Mouse (Mus musculus): ENCODE measurements around the gene Nt5c2. TPM values are rescaled to one million over a fixed set of nuclear protein-coding genes. Genes with fewer than 3 reads are reported as not detected.

Gene Nt5c2
- polyA plus RNA-seq, 1 experiment from 2014 or later = 55.1 TPM

DNA sequence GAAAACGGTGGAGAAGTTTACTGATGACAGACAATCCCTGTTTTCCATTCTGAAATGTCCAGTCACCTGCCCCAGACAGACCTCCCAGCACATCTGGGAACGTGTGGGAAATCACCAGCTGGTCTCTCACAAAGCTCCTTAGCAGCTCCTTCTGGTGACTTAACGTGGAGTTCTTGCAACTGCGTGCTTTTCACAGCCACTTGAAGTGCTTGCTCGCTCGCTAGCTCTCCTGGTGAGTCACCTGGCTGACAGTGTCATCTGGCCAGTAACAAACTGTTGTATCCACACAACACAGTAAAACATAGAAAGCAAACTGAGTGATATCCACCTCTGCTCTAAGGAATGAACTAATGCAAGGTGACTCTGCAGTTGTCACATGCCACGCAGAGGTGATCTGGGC lies 128.1 kb downstream of the Nt5c2 start:
- H3K4me2 ChIP-seq (ENCODE audit: low read length) = no peak overlapping the region
- H3K4me1 ChIP-seq (replicated peaks; ENCODE audit: control insufficient read depth, insufficient read depth, low read length) = no peaks in the 10 kb centered on the region
- WGBS = 82% methylated on average over 7 of the region's 7 CpGs
- DNase-seq (ENCODE audit: low spot score) (no peak), ATAC-seq (replicated peaks; ENCODE audit: low FRiP score, low TSS enrichment, low read depth) (no peak)
- H3K36me3 ChIP-seq (ENCODE audit: control insufficient read depth, insufficient read depth, low read length) = peaks cover 79% of the 10 kb centered on the region
- H3K4me3 ChIP-seq (ENCODE audit: low read depth, low read length) = no peak overlapping the region
- no peak overlapping the region; the same call in 1 of the 2 replicates for H3K27ac ChIP-seq (ENCODE audit: low read depth)
- no peaks in the 10 kb centered on the region for H3K9me3 ChIP-seq (ENCODE audit: control insufficient read depth, low read length)
- H3K9ac ChIP-seq (ENCODE audit: low read length) = no peak overlapping the region
- H3K27me3 ChIP-seq (replicated peaks; ENCODE audit: control insufficient read depth, insufficient read depth, low read length) = no peaks in the 10 kb centered on the region

DNA sequence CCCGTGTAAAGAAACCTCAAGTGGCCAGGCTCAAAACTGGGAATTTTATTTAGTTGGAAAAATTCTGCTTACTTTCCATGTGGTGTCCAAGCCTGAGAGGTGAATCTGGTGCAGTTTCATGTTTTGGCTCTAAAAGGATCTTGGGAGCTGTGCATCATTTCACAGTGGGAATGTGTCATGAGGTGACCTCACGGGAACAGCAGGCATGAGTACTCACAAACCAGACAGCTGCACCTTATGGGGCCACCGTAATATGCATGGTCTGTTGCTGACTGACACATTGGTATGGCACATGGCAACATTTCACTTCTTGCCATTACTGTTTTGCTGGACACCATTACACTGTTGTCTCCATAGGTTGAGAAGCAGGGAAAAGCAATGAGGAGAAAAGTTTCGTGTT lies 129.6 kb downstream of the Nt5c2 start:
- no peak for DNase-seq (ENCODE audit: low spot score)
- ATAC-seq (replicated peaks; ENCODE audit: low FRiP score, low TSS enrichment, low read depth) = no peak
- Histone ChIP-seq H3K27ac (ENCODE audit: low read depth) (no peak overlapping the region), H3K9ac (ENCODE audit: low read length) (no peak overlapping the region), H3K27me3 (replicated peaks; ENCODE audit: control insufficient read depth, insufficient read depth, low read length) (no peaks in the 10 kb centered on the region), H3K36me3 (ENCODE audit: control insufficient read depth, insufficient read depth, low read length) (peaks cover 67% of the 10 kb centered on the region), H3K4me1 (replicated peaks; ENCODE audit: control insufficient read depth, insufficient read depth, low read length) (no peaks in the 10 kb centered on the region), H3K9me3 (ENCODE audit: control insufficient read depth, low read length) (no peaks in the 10 kb centered on the region), H3K4me2 (ENCODE audit: low read length) (no peak overlapping the region), H3K4me3 (ENCODE audit: low read depth, low read length) (no peak overlapping the region)
- 95% methylated on average over 4 of the region's 4 CpGs for WGBS

DNA sequence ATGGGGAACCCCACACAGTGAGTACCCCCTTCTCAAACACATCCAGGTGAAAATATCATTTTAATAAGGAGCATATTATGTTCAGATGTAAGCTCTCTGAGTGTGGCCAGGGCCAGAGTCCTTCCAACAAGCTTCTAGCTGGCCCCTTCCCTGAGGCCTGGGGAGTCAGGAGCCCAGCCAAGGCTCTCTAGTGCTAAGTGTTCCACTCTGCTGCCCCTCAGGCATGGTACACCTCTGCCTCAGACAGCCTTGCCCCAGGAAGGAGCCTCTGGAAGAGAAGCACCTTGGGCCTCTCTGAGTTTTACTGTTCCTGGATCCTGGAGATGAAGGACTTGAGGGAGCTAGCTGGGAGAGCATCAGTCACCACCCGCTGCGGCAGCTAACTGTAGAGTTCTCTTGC lies 135.1 kb downstream of the Nt5c2 start:
- ATAC-seq (replicated peaks; ENCODE audit: low FRiP score, low TSS enrichment, low read depth) (no peak), DNase-seq (ENCODE audit: low spot score) (no peak)
- H3K4me2 ChIP-seq (ENCODE audit: low read length) = no peak overlapping the region
- H3K9me3 ChIP-seq (ENCODE audit: control insufficient read depth, low read length) = no peaks in the 10 kb centered on the region
- no peak overlapping the region for H3K27ac ChIP-seq (ENCODE audit: low read depth)
- WGBS = 90% methylated on average over 2 of the region's 2 CpGs
- H3K36me3 ChIP-seq (ENCODE audit: control insufficient read depth, insufficient read depth, low read length) = peaks cover 18% of the 10 kb centered on the region
- no peak overlapping the region for H3K9ac ChIP-seq (ENCODE audit: low read length)
- no peak overlapping the region for H3K4me3 ChIP-seq (ENCODE audit: low read depth, low read length)
- H3K27me3 ChIP-seq (replicated peaks; ENCODE audit: control insufficient read depth, insufficient read depth, low read length) = no peaks in the 10 kb centered on the region
- no peaks in the 10 kb centered on the region for H3K4me1 ChIP-seq (replicated peaks; ENCODE audit: control insufficient read depth, insufficient read depth, low read length)

DNA sequence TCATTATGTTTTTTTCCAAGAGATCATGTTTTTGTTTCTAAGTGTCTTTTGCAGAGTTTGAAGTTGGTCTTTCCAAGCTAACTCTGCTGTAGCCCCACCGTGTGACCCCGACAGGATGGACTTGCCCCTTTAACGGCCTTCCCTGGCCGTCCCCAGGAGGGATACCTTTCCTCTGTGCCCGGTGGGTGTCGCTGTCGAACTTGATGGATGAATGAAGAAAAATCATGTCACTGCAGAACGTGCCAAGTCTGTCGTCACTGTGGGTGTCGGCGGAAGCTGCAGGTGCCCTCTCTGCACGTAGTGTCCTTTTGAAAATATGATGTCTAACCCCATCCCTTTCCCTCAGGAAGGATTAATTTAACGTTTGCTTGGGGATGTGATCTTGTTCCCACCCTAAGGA lies 136.6 kb downstream of the Nt5c2 start:
- no peak for DNase-seq (ENCODE audit: low spot score)
- ATAC-seq (replicated peaks; ENCODE audit: low FRiP score, low TSS enrichment, low read depth) = no peak
- Histone ChIP-seq H3K27ac (ENCODE audit: low read depth) (no peak overlapping the region), H3K9ac (ENCODE audit: low read length) (no peak overlapping the region), H3K27me3 (replicated peaks; ENCODE audit: control insufficient read depth, insufficient read depth, low read length) (no peaks in the 10 kb centered on the region), H3K9me3 (ENCODE audit: control insufficient read depth, low read length) (no peaks in the 10 kb centered on the region), H3K4me1 (replicated peaks; ENCODE audit: control insufficient read depth, insufficient read depth, low read length) (no peaks in the 10 kb centered on the region), H3K36me3 (ENCODE audit: control insufficient read depth, insufficient read depth, low read length) (peaks cover 9% of the 10 kb centered on the region; the same call in 1 of the 2 replicates), H3K4me2 (ENCODE audit: low read length) (no peak overlapping the region), H3K4me3 (ENCODE audit: low read depth, low read length) (no peak overlapping the region)
- WGBS = 51% methylated on average over 13 of the region's 13 CpGs

DNA sequence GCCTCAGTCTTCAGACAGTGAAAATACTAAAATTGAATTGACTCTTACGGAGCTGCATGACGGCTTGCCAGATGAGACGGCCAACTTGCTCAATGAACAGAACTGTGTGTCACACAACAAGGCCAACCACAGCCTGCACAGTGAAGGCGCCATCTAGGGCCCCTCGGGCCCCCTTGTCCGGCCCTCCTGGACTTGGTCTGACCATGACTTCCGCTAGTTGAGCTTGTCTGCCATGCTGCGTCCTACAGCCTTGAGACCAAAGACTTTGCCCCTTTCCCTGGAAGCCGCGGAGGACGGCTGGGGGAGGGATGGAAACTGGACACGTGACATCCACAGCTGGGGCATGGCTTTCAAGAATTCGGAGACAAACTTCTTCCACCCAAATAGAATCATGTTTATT lies 137.1 kb downstream of the Nt5c2 start:
- Histone ChIP-seq H3K27ac (ENCODE audit: low read depth) (no peak overlapping the region), H3K4me1 (replicated peaks; ENCODE audit: control insufficient read depth, insufficient read depth, low read length) (no peaks in the 10 kb centered on the region), H3K9me3 (ENCODE audit: control insufficient read depth, low read length) (no peaks in the 10 kb centered on the region), H3K9ac (ENCODE audit: low read length) (no peak overlapping the region), H3K27me3 (replicated peaks; ENCODE audit: control insufficient read depth, insufficient read depth, low read length) (no peaks in the 10 kb centered on the region), H3K4me2 (ENCODE audit: low read length) (no peak overlapping the region), H3K36me3 (ENCODE audit: control insufficient read depth, insufficient read depth, low read length) (peaks cover 4% of the 10 kb centered on the region; the same call in 1 of the 2 replicates), H3K4me3 (ENCODE audit: low read depth, low read length) (no peak overlapping the region)
- ATAC-seq (replicated peaks; ENCODE audit: low FRiP score, low TSS enrichment, low read depth) = no peak
- WGBS = 88% methylated on average over 13 of the region's 13 CpGs
- no peak for DNase-seq (ENCODE audit: low spot score)

DNA sequence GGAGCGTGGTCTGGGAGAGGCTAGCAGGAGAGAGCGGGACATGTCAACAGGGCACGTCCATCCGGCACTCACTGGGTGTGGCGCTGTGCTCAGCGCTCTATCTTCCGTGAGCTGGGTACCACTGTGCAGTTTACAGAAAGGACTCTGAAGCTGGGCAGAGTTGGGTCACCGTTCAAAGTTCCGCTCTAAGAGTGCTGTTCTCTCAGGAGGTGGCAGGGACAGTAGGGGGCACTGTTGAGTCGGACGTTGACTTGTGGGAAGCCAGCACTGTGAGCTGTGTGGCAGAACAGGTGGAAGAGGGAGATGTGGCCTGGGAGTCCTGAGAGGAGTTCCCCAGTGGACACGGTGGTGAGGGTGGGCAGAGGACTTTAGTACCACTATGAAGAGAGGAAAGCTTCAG lies 139.2 kb downstream of the Nt5c2 start:
- Histone ChIP-seq H3K4me1 (replicated peaks; ENCODE audit: control insufficient read depth, insufficient read depth, low read length) (no peaks in the 10 kb centered on the region), H3K4me3 (ENCODE audit: low read depth, low read length) (no peak overlapping the region), H3K9ac (ENCODE audit: low read length) (no peak overlapping the region), H3K27ac (ENCODE audit: low read depth) (no peak overlapping the region), H3K9me3 (ENCODE audit: control insufficient read depth, low read length) (no peaks in the 10 kb centered on the region), H3K4me2 (ENCODE audit: low read length) (no peak overlapping the region), H3K36me3 (ENCODE audit: control insufficient read depth, insufficient read depth, low read length) (no peaks in the 10 kb centered on the region), H3K27me3 (replicated peaks; ENCODE audit: control insufficient read depth, insufficient read depth, low read length) (no peaks in the 10 kb centered on the region)
- DNase-seq (ENCODE audit: low spot score) (peak; percentile 92), ATAC-seq (replicated peaks; ENCODE audit: low FRiP score, low TSS enrichment, low read depth) (0 out of 2 replicates have a peak, but pooled peaks have one; percentile 12)
- 40% methylated on average over 12 of the region's 12 CpGs for WGBS

DNA sequence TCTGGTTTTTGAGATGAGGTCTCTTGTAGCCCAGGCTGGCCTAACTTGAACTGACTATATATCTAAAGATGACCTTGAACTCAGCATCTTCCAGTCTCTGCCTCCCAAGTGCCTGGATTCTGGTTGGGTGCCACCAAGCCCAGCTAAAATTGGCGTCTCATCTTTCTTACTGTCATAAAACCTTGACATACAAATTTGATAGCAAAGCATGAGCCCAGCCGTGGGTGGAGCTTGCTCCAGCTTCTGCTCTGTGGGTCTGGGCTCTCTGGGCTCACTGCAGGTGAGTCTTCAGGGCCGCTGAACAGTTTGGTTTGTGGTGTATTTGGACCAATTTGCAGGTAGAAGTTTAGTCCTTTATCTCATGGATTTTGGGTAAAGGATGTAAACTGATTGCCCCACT lies 141.0 kb downstream of the Nt5c2 start:
- no peak overlapping the region for H3K27ac ChIP-seq (ENCODE audit: low read depth)
- H3K4me3 ChIP-seq (ENCODE audit: low read depth, low read length) = no peak overlapping the region
- WGBS = 82% methylated on average over 3 of the region's 3 CpGs
- no peaks in the 10 kb centered on the region for H3K27me3 ChIP-seq (replicated peaks; ENCODE audit: control insufficient read depth, insufficient read depth, low read length)
- no peak overlapping the region for H3K9ac ChIP-seq (ENCODE audit: low read length)
- DNase-seq (ENCODE audit: low spot score) = no peak
- H3K4me2 ChIP-seq (ENCODE audit: low read length) = no peak overlapping the region
- H3K36me3 ChIP-seq (ENCODE audit: control insufficient read depth, insufficient read depth, low read length) = no peaks in the 10 kb centered on the region
- no peaks in the 10 kb centered on the region for H3K9me3 ChIP-seq (ENCODE audit: control insufficient read depth, low read length)
- ATAC-seq (replicated peaks; ENCODE audit: low FRiP score, low TSS enrichment, low read depth) = no peak
- H3K4me1 ChIP-seq (replicated peaks; ENCODE audit: control insufficient read depth, insufficient read depth, low read length) = no peaks in the 10 kb centered on the region

DNA sequence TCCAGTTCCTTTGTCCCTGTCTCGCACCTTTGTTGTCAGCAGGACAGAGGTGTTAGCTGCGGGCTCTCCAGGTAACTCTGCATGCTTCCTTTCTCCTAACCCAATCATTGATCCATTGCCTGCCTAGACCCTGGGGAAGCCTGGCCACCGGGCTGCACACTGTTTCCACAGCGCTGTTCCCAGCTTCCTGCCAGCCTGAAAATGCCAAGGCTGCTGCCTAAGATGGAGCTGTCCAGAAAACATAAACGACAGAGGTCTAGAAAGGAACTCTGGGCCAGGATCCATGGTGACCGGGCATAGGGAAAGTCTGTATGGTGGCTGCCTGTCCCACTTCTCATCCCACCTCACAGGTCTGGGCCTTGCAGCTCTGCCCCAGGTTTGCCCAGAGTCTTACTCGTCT lies 143.3 kb downstream of the Nt5c2 start:
- H3K9ac ChIP-seq (ENCODE audit: low read length) = no peak overlapping the region
- DNase-seq (ENCODE audit: low spot score) = no peak
- no peak overlapping the region for H3K4me3 ChIP-seq (ENCODE audit: low read depth, low read length)
- H3K9me3 ChIP-seq (ENCODE audit: control insufficient read depth, low read length) = no peaks in the 10 kb centered on the region
- no peaks in the 10 kb centered on the region for H3K27me3 ChIP-seq (replicated peaks; ENCODE audit: control insufficient read depth, insufficient read depth, low read length)
- H3K36me3 ChIP-seq (ENCODE audit: control insufficient read depth, insufficient read depth, low read length) = no peaks in the 10 kb centered on the region
- H3K4me1 ChIP-seq (replicated peaks; ENCODE audit: control insufficient read depth, insufficient read depth, low read length) = no peaks in the 10 kb centered on the region
- ATAC-seq (replicated peaks; ENCODE audit: low FRiP score, low TSS enrichment, low read depth) = no peak
- no peak overlapping the region for H3K27ac ChIP-seq (ENCODE audit: low read depth)
- WGBS = 70% methylated on average over 7 of the region's 7 CpGs
- no peak overlapping the region for H3K4me2 ChIP-seq (ENCODE audit: low read length)

DNA sequence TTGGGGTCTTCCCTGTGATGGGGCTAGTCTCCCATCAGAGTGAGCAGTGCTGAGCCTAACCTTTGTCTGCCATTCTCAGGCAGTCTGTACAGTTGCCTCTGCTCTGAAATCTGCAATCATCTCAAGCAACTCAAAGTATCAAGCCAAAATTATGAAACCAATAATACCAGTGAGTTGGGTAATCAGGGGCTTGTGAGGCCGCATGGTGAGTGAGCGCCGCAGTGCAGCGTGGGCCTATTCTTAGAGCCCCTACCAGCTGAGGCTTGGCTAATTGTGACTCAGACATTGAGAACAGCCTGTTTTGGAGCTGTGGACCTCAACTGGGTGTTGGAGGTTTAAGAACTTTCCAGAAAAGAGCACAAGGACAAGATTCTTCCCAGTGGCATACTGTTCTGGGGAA lies 143.9 kb downstream of the Nt5c2 start:
- no peaks in the 10 kb centered on the region for H3K27me3 ChIP-seq (replicated peaks; ENCODE audit: control insufficient read depth, insufficient read depth, low read length)
- WGBS = 95% methylated on average over 4 of the region's 4 CpGs
- H3K4me1 ChIP-seq (replicated peaks; ENCODE audit: control insufficient read depth, insufficient read depth, low read length) = no peaks in the 10 kb centered on the region
- H3K9me3 ChIP-seq (ENCODE audit: control insufficient read depth, low read length) = no peaks in the 10 kb centered on the region
- H3K36me3 ChIP-seq (ENCODE audit: control insufficient read depth, insufficient read depth, low read length) = no peaks in the 10 kb centered on the region
- no peak for DNase-seq (ENCODE audit: low spot score)
- H3K4me2 ChIP-seq (ENCODE audit: low read length) = no peak overlapping the region
- H3K27ac ChIP-seq (ENCODE audit: low read depth) = no peak overlapping the region
- no peak for ATAC-seq (replicated peaks; ENCODE audit: low FRiP score, low TSS enrichment, low read depth)
- no peak overlapping the region for H3K9ac ChIP-seq (ENCODE audit: low read length)
- H3K4me3 ChIP-seq (ENCODE audit: low read depth, low read length) = no peak overlapping the region
